Mouse (Mus musculus): ENCODE data around the gene Hcn4.

Hcn4 gene

DNA sequence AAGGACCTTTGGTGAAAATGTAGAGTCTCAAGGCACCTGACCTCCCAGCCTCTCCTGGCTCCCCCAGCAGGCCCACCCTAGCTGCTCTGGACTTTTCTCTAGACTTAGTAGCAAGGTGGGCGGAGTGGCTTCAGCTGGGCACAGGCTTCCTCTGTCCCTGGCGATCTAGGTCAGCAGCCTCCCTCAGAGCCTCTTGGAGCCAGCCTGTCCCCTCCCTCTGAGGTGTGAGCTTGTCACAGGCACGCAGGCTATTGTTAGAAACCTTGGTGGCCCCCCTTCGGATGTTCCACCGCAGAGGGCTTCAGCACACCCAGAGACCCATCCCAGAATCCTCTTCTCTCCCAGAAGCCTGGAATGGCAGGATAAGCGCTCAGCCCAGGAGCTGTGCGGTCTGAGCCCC lies 24.5 kb downstream of the Hcn4 start:
- no peak for DNase-seq (ENCODE audit: low spot score in 2 of 2)

DNA sequence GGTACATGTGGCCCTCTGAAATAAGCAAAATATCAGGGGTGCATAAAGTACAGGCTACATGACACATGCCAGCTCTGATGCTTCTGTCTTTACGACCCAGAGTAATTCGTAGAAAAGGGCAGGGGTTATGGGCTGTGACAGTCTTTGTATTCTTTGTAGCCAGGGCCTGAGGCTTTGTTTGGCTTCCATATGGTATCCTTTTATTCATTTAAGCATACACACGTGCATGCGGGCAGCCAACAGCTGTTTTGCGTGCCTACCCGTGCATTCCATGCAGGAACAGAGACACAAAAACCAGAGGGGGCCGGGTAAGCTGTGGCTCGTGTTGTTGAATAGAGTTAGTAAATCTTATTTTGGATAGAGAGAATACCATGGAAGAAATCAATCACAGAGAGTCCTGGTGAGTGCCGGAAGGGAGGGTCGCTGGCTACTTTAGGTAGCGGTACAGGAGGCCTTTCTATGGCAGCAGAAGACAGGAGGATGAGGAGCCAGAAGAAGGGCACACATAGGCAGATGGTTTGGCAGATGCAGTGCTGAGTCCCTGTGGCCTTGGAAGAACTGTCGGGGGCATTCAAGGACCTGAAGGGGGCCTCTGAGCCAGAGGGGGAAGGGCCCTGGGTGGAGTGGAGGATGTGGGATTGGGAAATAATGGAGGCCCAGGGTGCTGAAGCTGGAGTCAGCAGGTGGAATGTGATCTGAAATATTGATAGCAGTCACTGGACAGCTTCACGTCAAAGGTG lies 26.5 kb downstream of the Hcn4 start:
- no peak for DNase-seq (ENCODE audit: low spot score in 2 of 2)

DNA sequence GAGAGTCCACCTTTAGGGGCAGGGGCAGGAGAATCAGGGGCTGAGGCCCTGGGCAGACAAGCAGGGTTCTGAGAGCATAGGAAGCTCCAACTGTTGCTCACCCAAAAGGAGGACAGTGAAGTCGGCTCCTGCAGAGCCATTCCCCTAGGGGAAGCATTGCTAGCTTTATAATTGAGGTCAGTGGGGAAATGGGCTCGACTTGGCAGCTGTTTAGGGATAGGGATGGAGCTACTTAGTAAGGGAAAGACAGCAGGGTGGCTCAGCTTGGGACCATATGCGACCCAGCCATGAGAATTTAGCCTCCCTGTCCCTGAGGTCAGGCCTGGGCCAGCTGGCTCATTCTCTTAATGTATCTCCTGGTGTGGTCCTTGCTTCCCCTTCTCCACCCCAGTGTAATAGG lies 31.7 kb downstream of the Hcn4 start:
- DNase-seq (ENCODE audit: low spot score in 2 of 2), result no peak

DNA sequence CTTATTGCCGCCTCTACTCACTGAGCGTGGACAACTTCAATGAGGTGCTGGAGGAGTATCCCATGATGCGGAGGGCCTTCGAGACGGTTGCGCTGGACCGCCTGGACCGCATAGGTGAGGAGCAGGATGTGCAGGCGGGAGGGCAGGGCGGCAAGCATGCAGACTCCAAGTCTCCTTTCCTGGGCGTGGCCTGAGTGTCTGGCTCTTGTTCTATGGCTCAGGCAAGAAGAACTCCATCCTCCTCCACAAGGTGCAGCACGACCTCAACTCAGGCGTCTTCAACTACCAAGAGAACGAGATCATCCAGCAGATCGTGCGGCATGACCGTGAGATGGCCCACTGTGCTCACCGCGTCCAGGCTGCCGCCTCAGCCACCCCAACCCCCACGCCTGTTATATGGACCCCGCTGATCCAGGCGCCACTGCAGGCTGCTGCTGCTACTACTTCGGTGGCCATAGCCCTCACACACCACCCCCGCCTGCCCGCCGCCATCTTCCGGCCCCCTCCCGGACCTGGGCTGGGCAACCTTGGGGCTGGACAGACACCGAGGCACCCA lies 35.9 kb downstream of the Hcn4 start:
- DNase-seq (ENCODE audit: low spot score in 2 of 2), result no peak

DNA sequence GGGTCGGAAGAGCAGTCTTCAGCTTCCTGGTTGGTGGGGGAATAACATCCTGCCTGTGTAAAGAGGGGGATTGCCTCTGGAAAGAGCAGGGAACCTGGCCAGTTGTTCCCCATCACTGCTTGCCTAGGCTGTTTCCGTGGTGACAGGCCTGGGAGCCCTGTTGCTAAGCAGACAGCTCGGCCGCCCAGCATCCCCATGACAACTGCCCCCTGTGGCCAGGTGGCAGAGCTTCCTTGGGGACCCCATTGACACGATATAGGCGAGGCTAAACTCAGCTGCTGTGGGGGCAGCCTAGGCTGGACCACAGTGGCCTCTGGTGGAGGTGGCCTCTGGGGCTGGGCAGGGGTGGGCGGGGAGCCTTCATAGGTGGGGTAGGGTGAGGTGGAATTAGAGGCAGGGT lies 40.6 kb downstream of the Hcn4 start:
- DNase-seq (ENCODE audit: low spot score in 2 of 2), result no peak

DNA sequence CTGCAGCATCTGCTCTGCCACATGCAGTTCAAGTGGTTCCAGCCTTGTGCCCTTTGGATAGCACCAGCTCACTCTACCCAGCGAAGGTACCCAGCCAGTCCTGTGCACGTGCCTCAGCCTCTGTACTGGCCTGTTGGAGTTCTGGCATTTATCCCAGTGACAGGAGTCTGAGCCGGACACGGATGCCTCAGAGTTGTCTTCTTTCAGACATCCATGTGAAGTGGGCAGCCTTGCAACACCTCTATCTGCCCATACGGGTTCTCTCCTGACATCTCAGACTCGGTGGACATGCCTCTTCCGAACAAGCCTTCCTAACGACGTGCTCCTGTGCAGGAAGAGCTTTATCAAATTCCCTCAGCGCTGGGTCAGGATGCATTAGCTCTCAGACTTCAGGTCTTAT lies 47.9 kb downstream of the Hcn4 start:
- DNase-seq (ENCODE audit: low spot score in 2 of 2), result no peak

DNA sequence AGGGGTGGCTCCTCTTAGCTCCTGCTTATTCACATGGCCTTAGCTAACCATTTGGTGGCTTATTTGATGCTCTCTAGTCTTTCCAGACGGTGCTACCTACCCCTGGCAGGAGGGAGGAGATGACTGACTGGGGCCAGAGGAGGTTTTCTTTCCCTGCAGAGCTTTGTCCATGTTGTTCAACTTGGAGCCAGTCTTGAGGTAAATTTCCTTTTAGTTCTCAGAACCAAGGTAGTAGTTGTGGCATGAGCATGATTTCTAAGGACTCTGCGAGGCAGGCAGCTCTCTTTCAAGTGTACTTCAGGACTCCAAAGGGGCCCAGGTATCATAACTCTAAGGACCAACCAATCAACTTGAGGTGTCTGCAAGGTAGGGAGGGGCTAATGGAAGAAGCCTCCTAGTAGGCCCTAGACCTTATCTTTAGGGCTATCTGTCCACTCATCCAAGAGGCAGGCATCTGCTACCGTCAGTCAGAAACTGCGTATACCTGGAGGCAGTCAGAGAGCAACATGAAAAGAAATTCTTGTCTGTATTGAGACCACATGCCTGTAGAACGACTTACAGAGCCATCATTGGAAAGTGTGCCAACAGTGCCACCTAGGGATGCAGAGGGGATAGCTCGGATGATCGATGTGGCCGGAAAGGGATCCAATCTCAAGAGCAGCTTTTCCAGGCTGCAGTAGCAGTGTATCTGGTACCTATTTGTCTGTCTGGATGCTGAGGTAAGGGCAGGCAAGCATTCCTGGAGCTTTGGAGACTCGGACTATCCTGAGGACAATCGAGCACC lies 50.5 kb downstream of the Hcn4 start:
- DNase-seq (ENCODE audit: low spot score in 2 of 2), result no peak

DNA sequence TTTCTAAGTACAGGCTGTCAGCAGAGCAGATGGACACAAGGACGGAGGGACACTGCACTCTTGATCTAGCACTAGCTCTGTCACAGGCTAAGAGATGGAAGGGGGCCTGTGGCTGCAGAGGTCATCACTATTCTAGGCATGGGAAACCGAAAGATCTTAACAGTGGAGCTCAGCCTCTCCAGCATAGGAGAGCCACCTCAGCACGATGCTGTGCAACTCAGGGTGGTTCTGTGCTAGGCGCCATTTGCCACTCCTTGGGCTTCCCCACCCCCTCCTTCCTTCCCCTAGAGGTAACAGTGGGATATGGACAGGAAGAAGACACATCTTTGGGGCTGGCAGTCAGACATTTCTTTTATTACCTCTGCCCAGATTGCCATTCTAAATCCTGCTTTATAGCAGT lies 51.1 kb downstream of the Hcn4 start:
- no peak for DNase-seq (ENCODE audit: low spot score in 2 of 2)

DNA sequence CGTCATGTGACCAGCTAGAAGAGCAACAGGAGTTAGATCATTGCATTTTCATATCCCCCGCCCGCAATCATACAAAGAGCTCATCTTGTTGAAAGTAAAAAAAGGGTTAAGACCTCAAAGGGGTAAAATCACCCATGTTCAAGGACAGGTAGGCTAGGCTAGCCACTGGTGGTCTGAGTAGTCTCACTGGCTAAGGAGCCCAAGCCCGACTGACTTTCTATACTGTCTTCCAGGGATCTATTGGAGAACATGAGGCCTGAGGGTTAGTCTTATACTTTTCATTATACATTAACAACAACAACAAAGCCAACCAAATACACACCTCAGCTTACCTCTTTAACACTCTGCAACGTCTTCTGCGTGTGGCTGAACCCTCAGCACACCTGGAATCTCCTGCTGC lies 52.2 kb downstream of the Hcn4 start:
- DNase-seq (ENCODE audit: low spot score in 2 of 2), result no peak

DNA sequence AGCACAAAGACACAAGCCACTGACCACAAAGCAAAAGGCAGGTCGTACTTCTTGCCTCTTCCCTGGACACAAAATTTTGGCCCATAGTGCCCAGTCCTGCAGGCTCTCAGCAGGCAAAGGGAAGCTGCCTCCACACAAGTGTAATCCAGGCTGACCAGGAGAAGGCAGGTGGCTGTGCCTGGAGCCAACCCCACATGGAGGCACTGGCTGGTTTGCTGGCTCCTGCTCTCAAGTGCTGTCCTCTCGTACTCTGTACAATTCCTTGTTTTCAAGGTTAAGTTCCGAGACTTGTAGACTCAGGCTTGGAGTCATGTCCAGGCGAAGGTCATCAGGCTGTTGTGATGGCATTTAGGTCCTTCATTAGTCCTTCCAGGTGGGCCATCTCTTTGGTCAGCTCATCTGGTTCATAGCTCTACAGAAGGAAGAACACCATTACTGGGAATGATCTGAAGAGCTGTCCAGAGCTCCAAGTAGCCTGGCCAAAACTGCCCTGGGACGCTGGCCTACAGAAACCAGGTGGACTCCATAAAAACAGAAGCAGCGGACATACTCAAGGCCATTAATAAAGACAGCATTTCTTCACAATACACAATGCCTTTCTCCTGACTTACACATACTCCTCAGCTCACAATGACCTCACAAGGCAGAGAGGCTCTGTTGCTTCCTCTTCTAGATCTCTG lies 53.9 kb downstream of the Hcn4 start:
- DNase-seq (ENCODE audit: low spot score in 2 of 2), result no peak

DNA sequence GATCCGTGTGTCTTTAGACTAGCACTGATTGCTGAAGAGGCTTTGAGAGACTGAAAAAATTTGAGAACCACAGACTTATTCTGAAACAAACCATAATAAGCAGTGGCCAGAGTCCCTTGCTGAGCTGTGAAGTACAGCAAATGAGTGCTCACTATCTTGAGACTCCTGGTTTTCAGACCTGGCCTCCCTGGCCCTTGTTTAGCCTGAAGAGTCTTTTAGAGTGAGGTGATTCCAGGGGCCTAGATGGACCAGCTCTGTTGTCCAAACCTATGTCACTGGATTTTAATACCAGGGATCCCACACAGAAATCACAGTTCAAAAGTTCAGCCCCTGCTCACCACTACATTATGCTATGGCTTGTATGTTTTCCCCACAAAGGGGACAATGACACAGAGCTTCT lies 56.6 kb downstream of the Hcn4 start:
- DNase-seq (ENCODE audit: low spot score in 2 of 2), result no peak

DNA sequence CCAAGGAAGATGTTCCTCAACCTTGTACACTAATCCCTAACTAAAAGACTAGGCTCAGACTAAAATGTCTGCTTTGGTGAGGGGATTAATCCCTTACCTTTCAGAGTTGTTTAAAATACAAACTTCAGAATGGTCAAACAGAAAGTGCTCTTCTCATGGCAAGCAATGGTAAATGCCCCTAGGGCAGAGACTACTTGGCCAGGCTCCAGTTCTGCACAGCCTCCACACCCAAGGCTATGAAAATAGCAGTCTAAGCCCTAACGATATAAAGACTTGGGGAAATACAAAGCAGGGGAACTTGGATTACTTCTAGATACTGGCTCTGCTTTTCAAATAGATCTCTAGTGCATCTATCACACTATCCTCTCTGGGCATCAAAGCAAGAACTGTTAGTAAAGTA lies 59.5 kb downstream of the Hcn4 start:
- no peak for DNase-seq (ENCODE audit: low spot score in 2 of 2)

DNA sequence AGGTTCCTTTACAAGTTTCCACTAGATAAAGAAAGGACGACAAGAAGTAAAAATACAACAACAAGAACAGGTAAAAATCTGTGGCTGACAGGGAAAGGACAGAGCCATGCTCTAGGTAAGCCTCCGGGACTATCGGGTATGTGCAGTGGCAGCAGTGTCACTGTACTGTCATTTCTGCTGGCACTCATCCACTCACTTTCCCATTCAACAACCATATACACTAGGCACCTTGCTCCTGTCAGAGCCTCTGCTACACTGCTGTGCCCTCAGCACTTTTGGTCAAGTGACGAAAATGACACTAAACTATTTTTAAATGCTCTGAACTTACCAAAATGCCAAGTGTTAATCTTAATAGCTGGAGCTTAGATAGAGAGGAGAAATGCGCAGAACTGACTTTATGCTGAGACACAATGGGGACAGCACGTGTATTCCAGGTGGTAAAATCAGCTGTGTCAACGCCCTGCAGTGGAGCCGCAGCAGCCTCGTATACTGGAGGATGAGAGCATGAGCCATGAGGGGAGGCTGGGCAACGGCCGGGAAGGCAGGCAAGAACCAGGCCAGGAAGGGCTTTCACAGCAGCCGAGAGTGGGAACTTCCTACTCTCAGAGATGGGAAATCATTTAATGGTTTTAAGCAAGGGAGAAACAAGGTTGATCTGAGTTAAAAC lies 66.7 kb downstream of the Hcn4 start:
- no peak for DNase-seq (ENCODE audit: low spot score in 2 of 2)

DNA sequence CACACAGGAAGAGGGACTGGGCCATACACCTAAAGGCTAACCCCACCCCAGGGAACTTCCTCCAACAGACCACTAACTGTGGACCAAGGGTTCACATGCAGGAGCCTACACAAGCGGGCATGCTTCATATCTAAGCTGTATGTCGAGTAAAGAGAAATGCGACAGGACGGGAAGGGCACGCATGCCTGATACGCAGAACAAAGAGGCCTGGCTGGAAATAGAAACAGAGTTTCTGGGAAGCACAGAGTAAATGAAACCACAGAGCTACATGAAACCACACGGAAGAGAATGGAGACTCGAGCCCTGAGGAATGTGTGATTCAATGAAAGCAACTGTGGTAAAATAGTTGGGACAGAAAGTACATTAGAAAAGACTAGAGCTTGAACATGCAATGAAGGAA lies 67.7 kb downstream of the Hcn4 start:
- no peak for DNase-seq (ENCODE audit: low spot score in 2 of 2)

DNA sequence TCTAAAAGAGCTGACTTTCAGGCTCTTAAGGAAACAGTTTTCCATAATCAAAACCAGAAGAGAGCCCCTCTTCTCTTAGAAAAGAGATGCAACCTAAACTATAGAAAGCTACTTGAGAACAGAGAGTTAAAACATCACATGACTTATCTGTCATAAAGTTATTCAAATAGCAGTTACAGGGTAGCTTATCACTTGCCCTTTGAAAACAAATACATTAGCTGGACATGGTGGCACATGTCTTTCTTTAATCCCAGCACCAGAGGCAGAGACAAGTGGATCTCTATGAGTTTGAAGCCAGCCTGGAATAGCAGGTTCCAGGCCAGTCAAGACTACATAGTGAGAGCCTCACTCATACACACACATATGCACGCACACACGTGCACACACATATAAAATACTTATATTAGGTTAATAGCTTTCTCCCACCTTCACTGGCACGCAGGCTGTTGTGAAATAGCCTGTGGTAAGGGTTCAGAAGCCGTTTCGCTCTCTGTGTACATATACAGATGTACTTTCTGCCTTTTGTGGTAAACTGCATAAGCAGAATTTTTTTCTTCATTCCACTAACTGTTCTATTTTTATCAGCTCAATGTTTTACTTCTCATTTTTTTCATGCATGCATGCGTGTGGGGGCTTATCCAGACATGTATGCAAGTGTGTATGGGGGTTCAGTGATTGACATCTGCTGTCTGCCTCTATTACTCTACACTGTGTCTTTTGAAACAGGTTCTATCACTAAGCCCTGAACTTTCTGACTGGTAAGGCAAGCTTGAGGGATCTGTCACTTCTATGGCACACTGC lies 68.8 kb downstream of the Hcn4 start:
- DNase-seq (ENCODE audit: low spot score in 2 of 2), result no peak

DNA sequence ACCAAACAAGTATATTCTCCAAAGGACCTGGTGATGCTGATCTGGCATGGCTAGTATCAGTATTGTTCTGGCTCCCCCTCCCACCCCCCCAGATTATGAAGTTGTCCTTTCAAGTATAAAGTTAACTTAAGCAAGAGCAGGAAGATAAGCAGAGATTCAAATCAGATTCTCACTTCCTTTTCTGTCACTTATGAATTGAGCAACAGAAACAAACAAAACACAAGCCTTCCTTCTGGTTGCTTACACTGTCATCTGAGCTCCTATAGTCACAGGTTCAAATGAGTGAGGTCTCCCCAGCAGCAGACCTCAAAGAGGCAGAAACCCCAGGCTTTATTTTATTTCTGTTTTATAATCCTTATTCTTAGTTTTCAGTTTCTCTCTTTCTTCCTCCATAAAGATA lies 76.4 kb downstream of the Hcn4 start:
- DNase-seq (ENCODE audit: low spot score in 2 of 2), result no peak

DNA sequence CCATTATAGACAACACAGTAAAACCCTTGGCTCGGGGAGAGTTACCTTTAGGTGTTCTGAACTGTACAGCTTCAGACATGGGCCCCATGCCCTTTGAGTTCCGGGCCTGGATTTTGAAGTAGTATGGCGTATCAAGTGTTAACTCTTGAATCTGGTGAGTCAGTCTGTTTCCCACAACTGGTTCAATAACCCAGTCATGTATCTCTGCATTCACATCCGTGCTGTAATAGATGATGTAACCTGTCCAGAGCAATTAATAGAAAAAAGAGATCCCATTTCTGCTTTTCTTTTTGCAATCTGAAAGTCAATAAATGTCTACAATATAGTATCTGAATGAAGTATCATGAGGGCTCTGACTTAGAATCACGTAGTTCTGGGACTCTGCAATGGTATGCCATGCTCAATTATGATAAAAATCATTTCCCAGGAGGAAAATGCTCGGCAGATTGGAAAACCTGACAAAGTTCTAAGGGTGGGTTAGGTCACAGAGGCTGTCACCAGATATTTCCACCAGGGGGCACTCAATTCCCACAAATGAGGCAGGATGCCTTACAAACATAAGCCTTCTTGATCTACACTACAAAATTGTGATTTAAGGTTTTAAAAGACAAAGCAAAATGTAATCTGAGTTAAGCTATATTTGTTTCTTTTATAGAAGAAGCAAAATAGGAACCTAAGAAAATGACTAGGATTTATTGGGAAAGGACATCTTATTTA lies 79.8 kb downstream of the Hcn4 start:
- peak in 1 of 2 experiments; percentile 32 for DNase-seq (ENCODE audit: low spot score in 2 of 2)

Data from spleen, postnatal 14 days (tissue).